Mouse (Mus musculus) mesoderm, embryonic 11.5 days (tissue): ENCODE measurements around the gene Col11a2.
A peak's percentile ranks its signal among the peaks of the same experiment; 100 is the strongest.

Source experiments
- DNase-seq: peaks from one replicate; pipeline ENCODE4 v3.0.0-alpha.2; 2012; ENCODE audit warnings: low read depth, low spot score

Col11a2 gene

DNA sequence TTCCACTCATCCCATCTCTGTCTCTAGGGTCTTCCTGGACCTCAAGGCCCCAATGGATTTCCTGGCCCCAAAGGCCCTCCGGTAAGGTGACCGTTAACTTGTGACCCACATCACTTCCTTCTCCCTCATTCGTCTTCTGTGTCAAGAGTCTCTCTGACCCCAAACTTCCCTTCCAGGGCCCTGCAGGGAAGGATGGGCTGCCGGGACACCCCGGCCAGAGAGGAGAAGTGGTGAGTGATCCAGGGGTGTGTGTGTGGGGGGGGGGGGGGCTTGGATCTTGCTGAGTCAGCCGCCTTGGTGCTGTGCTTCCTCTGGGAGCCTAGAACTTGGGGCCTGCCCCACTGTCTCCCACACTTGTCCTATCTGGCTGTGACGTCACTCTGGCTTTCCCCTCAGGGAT, 18.0 kb downstream of the Col11a2 start:
- no peak for DNase-seq

DNA sequence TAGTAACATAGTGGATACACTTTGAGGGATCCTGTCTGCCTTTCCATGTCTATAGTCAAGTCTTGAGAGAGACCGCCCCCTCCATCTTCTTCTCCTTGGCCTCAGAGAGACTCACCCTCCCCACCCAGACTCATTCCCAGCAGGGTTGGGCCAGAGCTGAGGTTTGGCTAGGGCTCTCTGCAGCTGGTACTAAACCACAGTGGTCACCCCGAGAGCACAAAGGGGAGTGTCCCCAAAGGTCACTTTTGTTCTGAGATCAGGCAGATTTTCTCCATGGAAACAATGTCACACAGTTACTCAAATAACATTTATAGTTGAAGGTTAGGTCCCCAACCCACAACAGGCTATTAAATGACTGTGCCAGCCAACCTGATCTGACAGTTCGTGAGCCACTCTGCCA, 29.6 kb downstream of the Col11a2 start:
- no peak for DNase-seq

DNA sequence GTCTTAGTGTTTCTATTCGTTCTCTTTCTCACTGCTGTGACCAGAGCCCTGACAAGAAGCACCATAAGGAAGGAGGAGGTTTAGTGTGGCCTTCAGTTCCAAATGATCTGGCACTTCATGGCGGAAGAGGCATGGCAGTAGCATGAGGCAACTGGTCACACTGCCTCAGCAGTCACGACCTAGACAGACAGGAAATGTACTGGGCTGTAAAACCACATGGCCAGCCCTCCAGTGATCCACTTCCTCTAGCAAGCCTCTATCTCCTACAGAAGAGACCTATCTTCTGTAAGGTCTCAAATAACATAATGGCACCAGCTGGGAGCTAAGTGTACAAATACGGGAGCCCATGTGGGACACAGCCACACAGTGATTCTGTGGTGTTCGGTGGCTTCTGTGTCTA, 32.9 kb downstream of the Col11a2 start:
- DNase-seq, result no peak

DNA sequence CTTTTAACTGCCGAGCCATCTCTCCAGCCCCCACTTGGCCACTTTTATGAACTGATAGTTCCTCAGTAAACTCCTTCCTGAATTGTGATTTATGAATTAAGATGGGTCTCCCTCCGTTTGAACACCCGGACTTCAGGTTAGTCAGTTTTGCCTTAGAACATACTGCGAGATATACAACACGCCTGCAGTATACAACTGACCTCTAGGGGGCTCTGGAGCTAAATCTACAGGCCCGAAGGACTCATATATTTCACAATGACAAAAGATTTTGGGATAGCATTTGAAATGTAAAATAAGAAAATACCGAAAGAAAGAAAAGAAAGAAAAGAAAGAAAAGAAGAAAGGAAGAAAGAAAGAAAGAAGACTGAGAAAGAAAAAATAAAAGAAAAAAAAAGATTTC, 36.0 kb downstream of the Col11a2 start:
- DNase-seq, result peak; percentile 72

DNA sequence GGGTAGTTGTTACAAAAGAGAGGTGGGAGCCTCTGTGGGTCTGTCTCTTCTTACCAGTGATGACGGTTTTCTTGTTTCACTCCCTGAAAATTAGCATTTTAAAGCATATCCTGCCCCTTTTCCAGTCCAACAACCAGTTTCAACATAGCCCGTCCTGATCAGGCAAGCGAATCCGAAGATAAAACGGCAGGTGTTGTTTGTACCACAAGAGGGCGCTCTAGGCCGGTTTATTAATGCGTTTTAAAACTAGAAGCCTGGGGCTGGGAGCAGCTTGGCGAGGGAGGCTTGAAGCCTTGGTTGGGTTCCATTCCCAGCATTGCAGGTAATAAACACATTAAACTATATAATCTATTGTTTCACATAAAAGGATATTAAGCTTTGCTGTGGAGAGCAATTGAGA, 38.3 kb downstream of the Col11a2 start:
- peak; percentile 84 for DNase-seq

DNA sequence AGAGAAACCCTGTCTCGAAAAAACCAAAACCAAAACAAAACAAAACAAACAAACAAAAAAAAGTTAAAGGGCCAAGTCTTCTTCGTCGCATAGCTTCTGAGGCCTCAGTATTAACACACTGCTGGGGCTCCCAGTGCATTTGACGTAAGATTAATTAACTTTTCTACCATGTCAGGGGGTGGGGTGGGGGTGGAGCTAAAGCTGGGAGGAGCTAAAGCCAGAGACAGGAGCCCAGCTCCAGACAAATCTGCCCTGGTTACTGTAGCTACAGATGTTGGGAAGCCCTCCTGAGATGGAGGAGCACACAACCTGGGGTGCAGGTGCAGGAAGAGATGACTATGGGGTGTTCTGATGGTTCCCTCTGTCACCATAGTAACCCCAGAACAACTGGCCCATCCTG, 38.9 kb downstream of the Col11a2 start:
- no peak for DNase-seq

DNA sequence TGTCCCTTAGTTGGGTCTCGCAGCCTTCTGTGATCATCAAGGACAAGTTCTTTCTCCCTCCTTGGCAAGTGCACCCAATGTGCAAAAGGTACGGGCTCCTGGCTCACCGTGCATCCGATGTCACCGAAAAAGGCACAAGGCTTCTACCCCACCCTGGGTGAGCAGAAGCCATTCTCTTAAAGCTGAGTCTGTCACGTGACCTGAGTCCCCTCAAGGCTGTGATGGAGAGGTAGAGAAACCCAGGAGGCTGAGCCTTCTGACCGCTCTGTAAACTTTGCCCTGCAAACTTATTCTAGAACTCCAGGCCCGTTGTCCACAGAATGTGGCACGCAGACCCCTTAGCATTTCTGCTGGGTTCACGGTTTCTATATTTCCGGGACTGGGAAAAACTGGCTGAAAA, 39.8 kb downstream of the Col11a2 start:
- no peak for DNase-seq

DNA sequence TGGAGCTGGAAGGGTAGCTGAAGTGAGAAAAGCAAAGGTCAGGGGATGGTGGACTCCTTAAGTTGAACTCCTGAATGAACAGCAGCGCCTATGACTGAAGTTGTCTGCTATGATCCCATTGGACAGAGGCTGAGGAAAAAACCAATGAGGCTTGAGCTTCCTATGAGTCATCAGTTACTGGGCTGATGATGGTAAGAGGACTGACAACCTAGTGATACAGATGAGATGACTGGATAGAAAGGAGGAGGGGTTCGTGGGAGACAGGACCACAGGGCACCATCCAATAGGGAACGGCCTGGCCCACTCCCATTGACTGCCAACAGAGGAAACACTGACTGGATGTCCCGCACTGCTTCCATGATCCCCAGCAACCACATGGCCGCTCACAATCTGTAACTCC, 40.4 kb downstream of the Col11a2 start:
- peak; percentile 60 for DNase-seq

DNA sequence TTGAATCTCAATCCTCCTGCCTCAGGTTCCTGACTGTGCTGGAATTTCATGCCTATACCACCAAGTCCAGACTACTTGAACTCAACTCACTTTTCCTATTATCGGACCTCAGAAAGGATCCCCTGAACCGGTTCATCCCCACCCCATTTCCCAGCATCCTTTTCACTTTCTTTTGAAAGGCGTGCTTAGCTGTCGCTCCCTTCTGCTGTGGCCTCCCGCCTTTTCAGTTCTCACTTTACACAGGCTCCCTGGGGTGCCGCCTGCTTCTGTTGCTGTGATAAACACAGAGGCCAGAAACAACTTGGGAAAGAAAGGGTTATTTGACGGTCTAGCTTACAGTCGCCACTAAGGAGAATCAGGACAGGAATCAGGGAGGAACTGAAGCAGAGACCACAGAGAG, 43.9 kb downstream of the Col11a2 start:
- no peak for DNase-seq

DNA sequence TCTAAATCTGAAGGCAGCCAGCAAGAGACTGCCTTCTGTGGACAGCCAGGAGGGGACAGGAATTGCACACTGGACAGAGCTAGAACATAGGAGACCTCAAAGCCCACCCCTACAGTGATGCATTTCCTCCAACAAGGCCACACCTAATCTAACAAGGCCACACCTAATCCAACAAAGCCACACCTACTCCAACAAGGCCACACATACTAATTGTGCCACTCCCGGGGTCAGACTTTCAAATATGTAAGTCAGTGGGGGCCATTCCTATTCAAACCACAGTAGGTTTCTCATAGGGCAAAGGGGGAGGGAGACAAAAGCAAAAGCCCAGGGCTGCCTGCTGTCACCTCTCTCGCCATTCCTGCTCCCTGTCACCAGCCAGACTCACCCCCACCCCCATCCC, 48.1 kb downstream of the Col11a2 start:
- DNase-seq, result no peak

DNA sequence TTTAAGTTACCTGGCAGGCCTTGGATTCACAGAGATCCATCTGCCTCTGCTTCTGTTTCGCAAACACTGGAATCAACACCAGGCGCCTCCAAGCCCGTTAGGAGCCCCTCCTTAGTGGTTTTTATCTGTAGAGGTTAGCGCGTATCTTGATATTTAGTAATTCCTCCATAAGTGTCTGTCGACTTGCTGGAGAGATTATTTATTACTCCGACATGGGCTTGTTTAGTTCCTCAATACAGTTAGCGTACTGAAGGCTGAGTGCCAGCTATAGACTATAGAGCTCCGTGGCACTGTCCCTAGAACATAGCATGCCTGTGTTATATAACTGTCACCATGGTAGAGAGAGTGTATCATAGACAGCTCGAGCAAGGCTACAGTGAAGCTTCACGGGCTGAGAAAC, 48.9 kb downstream of the Col11a2 start:
- no peak for DNase-seq

DNA sequence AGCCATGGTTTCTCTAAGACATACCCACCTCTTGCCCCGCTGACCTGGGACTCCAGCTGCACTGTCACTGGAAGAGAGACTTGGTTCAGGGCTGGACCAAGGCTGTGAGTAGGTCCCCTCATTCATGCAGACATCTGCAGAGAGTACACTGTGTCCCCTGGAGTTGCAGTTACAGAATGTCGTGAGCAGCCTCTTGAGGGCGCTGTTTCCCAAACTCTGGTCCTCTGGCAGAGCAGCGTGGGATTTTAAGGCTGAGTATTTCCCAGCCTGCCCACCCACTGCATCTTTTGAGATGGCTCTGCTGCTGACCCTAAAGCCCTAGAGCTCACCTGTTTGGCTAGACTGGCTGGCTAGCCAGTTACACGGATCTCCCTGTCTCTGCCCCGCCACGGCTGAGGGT, 51.7 kb downstream of the Col11a2 start:
- no peak for DNase-seq

DNA sequence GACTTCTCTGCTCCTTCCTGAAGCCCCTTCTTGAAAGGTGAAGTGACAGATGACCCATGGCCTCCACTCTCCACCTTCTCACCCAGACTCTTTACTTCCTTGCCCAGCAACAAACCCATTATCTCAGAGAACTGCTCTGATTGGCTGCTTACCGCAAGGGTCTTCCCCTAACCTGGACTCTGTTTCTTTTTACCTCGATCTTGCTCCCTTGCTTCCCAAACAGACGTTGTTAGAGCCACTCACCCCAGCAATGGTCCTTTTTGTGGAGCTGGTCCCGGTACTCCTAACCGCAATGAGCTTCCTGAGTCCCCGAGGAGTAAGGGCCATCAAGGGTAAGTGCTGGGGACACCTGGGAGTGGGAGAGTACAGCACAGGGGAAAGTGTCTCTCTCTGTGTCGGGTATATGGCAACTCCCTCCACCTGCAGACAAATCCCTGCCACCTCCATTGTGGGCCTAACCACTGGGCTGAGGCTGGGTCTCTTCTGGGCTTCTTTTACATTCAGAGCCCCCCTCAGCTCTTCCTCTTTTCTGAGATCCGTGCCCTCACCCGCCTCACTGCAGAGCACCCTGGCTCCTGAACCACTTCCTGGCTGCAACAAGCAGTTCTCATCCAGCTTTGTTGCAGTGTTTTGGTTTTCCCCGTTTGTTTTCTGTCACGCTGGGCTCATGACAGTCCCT, 53.1 kb downstream of the Col11a2 start, which contains the start of gene H2-Oa:
Gene H2-Oa (plus strand): TSS at position 144 of the 679 bp plus-strand sequence.
- DNase-seq, result no peak

DNA sequence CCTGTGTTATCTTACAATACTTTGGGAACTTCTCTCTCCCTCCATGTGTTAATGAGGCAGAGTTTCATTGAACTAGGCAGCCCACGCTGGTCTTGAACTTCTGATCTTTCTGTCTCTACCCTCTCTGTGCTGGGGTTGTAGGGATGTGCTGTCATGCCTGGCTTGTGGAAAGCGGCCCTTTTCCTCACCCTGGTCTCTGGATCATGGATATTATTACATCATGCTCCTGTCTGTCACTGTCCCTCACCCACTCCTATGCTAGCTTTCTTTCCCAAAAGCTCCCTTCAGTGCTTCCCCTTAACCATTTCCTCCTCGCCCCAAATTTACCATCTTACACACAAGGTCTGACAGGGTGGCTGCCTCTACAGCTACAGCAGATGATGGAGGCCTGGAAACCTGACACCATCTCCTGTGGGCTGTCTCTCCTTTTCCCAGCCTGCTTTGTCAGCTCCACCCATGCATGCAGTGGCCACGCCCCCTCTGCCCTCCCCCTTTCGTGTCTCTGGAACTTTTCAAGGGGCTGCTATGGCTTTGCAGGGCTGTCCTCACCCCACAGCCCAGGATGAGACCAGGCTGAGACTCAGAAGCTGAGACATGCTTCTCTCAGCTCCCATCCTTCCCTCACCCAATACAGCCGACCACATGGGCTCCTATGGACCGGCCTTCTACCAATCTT, 54.1 kb downstream of the Col11a2 start:
- peak; percentile 82 for DNase-seq

DNA sequence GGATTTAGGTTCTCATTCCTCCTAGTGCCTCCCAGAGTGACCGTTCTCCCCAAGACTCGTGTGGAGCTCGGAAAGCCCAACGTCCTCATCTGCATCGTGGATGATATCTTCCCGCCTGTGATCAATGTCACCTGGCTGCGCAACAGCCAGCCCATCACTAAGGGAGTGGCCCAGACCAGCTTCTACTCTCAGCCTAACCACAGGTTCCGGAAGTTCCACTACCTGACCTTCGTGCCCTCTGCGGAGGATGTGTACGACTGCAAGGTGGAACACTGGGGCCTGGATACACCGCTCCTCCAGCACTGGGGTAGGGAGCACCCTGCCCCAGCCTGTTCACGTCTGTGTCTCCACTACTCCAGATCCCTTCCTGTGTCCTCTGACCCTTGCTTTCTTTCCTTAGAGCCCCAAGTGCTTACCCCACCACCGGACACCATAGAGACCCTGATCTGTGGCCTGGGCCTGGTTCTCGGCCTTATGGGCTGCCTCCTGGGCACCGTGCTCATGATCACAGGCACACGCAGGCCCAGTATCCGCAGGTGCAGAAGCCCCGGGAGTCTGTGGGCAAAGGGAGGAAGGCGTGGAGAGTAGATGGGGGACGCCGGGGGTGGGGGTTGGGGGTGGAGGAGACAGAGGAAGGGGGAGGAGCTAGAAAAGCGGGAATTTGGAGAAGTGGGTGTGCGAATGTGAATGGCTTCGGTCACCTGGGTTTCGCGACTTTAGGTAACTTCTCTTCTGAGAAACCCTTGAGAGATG, 55.2 kb downstream of the Col11a2 start:
- DNase-seq, result no peak

DNA sequence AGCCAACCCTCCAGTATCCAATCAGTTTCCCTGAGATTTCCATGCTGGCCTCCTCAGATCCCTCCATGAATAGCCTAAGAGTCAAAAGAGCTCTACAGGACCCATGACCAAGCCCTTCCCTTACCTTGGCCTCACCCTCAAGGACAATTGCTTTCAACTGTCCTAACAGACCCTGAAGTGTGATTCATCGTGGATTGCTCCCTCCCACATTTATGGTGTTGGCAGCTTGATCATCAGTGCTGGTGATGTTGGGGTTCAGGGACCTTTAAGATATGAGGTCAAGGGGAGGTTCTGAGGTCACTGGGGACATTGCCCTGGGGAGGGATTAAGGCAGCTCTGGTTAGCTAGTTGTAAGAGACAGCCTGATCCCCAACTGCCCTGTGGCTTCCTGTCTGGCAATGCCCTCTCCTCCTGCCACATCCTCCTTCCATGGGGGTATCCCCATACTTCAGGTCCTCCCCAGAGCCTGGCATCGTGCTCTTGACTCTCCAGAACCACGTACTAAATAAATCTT, 57.3 kb downstream of the Col11a2 start:
- no peak for DNase-seq

DNA sequence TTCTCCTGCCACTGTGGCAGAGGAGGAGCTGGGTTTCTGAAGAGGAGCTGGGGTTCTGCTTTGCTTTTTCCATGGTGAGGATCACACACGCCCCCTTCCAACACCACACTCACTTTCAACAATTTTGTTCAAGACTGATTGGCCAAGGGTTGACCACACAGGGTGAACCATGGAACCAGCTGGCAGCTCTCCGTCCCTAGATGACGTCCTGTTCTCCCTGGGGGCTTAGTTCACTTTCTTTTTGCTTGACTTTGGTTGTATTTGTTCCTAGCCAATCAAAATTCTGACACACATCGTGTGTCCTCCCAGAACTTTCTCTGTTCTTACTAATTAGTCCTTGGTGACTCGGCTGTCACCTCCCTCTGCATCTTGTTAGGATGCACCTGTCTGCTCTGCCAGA, 58.0 kb downstream of the Col11a2 start:
- DNase-seq, result no peak

DNA sequence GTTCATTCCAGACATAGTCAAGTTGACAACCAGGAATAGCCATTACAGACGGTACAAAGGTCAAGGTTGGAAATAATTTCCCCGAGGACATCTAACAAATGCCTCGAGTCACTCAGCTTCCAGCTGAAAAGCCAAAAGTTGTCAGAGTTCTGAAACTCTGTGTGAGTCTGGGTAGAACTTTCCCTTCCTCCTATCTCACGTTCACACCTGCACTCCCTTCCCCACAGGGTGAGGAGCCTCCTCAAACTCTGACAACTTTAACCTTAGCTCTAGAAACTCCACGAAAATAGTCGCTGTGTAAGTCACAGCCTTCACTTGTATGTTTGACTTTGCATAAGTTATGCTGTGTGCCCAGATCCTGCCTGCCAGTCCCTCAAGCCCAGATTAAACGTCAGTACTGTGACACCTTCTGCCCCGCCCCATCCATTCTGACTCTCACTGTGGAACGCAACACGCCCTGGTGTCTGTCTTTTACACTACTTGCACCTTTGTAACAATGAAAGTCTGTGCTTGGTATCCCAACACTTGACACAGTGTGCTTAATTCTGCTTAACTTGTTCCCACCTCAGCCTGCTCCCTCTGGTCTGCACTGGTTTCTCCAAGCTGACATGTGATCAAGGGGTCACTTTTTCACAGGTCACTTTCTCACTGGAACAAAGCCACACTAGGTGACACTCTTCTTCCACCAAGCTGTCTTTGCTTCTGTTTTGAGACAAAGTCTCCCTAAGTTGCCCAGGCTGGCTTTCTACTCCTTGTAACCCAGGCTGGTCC, 59.7 kb downstream of the Col11a2 start:
- DNase-seq, result no peak

DNA sequence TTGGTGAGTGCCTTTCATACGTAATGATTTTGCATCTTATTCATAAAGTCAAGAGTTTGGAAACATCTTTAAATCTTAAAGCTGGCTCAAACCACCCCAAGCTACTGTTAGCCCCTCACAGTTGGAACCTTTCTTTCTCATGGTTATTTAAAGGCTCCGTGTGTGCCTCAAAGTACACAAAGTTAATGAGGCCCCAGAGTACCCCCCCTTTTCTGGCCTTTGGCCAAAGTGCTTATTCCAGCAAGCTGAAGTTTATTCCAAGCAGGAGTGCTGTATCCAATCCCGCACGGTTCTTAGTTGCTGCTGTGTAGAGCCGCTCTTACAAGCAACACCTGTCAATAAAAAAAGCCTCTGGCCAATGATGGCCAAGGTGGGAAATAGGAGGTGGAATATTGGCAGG, 60.3 kb downstream of the Col11a2 start:
- no peak for DNase-seq

DNA sequence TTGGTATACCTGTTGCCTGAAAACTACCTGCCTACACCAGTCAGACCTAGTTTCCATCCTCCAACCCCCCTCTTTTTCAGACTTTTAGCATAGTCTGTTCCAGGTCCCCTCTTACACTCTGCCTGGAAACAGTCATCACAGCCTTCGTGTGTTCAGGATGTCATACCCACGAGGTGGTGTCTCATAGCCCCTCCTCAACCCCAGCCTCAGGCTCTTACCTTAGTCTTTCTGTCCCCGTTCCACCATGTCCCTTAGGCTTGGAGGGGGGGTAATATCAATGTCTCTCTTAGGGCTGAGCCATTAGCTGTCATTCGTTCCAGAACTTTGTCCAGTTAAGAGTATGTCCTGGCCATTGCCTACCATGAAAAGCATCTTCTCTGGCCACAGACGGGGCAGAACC, 61.9 kb downstream of the Col11a2 start:
- DNase-seq, result no peak

DNA sequence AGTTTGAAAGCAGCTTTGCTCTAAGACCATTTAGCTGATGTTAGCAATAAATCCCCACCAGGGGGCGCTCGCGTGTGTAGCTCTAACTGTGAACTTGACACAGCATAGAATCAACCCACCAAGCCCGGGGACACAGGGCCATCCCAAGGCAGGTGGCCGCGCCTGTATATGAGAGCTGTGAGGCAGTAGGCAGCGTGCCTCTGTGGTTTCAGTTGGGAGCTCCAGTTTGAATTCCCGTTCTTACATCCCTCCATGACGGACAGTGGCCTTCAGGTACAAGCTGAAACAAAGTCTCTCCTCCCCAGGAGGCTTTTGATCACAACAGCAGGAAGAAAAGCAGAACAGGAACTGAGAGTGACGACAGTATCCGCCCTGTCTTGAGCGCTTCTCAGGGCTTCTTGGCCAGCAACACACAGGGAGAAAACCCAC, 62.4 kb downstream of the Col11a2 start:
- DNase-seq, result peak; percentile 91

DNA sequence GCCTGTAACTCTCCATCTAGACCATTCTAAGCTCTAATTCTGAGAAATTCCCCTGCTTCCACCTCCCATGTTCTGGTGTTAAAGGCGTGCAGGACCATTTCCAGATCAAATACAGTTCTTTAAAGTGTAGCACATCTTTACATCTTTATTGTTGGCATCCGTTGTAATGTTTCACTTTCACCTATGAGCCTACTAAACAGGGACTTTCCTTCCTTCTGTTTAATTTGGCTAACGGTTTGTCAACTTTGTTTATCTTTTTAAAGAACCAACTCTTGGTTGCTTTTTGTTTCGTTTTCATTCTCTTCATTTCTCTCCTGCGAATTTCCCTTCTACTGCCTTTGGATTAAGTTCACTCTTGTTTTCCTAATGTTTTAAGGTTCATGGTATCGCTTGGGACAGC, 63.6 kb downstream of the Col11a2 start:
- DNase-seq, result no peak
